Mouse (Mus musculus) cerebellum, postnatal 14 days (tissue): Measurements from ENCODE around the gene Ssrp1.

ENCODE experiments used
- DNase-seq, 2 experiments: peaks; one replicate each; pipeline ENCODE4 v3.0.0; 2021; ENCODE audit warnings: mixed read lengths in 2 of 2

Gene Ssrp1

DNA sequence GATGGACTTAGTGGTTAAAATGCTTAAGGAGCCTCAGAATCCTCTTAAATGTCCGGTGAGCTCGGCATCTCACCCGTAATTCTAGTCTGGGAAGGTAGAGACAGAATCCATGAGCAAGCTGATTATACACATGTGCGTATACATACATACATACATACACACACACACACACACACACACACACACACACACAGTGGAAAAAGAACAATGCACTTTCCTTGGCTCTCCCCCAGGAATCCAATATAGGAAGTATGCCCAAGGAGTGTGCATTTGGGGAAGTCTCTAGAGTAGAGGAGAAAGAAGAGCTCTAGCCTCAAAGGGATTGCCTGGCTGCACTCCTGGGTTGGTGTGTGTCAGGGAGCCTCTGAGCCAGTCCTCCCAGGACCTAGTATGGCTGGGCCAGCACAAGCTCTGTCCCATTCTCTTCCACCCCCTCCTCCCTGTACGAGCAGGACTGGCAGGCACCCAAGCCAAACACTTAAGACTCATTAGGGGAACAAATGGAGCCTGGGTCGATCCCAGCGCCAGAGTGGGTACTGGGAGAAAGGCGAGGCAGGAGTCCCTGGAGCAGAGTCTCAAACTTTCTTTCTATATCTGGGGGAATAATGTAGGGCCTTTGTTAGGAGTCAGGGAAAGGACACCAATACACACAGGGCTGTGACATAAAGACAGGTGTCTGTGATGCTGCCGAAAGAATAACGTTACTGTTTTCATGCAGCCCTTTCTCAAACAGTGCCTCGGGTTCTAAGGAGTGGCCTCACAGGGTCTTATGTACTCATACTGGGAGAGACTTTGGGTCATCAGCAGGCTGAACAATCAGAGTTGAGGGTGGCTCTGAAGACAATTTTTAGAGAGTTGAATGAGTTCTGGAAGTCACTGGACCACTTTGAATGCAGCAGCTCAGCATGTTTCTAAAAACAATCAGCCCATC, 51.9 kb downstream of the Ssrp1 start:
- no peak for DNase-seq

DNA sequence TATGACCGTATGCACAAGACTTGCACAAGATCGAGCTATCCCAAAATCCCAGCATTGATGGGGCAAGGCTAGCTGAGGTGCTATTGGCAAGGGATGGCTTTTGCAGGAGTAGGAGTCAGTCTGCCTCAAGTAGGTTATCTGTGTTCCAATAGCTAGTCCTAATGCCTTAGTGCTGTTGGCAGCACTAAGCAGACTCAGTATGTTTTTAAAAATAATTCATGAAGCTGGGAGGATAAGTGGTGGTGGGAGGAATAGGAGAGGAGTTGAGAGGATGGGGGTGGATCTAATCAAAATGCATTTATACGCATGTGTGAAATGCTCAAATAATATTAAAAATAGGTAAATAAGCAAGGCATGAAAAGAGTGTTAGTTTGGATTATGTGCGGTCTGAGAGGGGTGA, 54.3 kb downstream of the Ssrp1 start:
- DNase-seq, result no peak

DNA sequence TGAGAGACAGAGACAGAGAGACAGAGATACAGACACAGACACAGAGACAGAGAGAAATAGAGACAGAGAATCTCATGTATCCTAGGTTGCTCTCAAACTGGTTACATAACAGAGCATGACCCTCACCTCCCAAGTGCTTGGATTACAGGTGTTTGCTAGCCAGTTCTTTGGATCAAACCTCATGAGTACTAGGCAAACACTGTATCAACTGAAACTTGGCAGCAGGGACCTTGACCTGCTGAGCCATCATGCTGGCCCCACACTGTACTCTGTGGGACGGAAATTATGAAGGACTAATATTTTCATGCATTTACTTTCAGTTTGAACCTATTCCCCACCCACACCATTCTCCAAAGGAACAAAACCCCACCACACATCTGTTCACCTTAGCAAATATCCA, 56.3 kb downstream of the Ssrp1 start:
- DNase-seq, result no peak

DNA sequence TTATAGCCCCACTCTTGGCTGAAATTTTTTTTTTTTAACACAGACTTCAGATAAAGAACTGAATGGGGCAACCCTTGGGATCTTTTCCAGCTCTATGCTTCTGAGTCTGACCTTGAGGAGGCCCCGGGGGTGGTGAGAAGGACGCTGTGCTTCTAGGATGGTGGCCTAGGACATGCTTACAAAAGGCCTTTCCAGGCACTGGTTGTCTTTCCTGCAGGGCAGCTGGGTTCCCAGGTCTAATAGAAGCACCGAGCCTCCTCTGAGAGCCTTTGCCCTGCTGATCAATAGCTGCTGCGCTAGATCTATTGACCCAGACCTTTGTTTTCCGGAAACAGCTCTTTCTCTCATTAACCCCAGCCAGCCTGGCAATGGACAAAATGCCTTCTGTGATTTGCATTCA, 58.9 kb downstream of the Ssrp1 start:
- no peak for DNase-seq
